Mouse (Mus musculus) left cerebral cortex, postnatal 14 days (tissue): ENCODE data around the gene Mphosph8. TPM values are rescaled to one million over a fixed set of nuclear protein-coding genes. Genes with fewer than 3 reads are reported as not detected.

Experiments
- total RNA-seq, 2 experiments: library from RNA; stranded (reverse); gene quantifications; 2 replicates each; pipeline ENCODE4 v1.2.3; 2021

Gene Mphosph8
- total RNA-seq, 2 experiments from 2014 or later = 55.2 to 59.4 TPM

Other genes with a start within 250 kb of the Mphosph8 start
- 1 to 10 TPM; 2.4 to 3.3 TPM for gene Cenpj, start 92.8 kb upstream of the Mphosph8 start, total RNA-seq
- gene Parp4, start 92.6 kb upstream of the Mphosph8 start, total RNA-seq = 1 to 10 TPM; 2.7 to 3.8 TPM
- gene Pspc1, start 110.1 kb downstream of the Mphosph8 start, total RNA-seq = 10 to 100 TPM; 62.9 to 63.1 TPM
- gene Zmym5, start 143.5 kb downstream of the Mphosph8 start, total RNA-seq = 10 to 100 TPM; 25.3 to 26.7 TPM
- 10 to 100 TPM; 83.4 to 84.4 TPM for gene Zmym2, start 218.4 kb downstream of the Mphosph8 start, total RNA-seq